Mouse (Mus musculus) ES-E14 (cell line): ENCODE results near the gene Cacna2d1.

Experiments
- CHD2 ChIP-seq: IDR thresholded peaks from 2 replicates; pipeline ENCODE4 v1.6.1; 2014; ENCODE audit warnings: mild to moderate bottlenecking, low read depth, low read length, inconsistent platforms
- HCFC1 ChIP-seq: IDR thresholded peaks from 2 replicates; pipeline ENCODE4 v1.6.1; 2012; ENCODE audit warnings: low read length, inconsistent platforms, borderline replicate concordance; ENCODE audit not compliant: insufficient read depth
- MAFK ChIP-seq: IDR thresholded peaks from 2 replicates; pipeline ENCODE4 v1.6.1; 2014; ENCODE audit warnings: mild to moderate bottlenecking, low read depth, low read length, inconsistent platforms; ENCODE audit not compliant: insufficient read depth
- ZC3H11A ChIP-seq: IDR thresholded peaks from 2 replicates; pipeline ENCODE4 v1.6.1; 2012; ENCODE audit warnings: low read depth, mild to moderate bottlenecking, inconsistent platforms, low read length, borderline replicate concordance
- ZNF384 ChIP-seq: IDR thresholded peaks from 2 replicates; pipeline ENCODE4 v1.6.1; 2012; ENCODE audit warnings: low read depth, low read length, inconsistent platforms

DNA sequence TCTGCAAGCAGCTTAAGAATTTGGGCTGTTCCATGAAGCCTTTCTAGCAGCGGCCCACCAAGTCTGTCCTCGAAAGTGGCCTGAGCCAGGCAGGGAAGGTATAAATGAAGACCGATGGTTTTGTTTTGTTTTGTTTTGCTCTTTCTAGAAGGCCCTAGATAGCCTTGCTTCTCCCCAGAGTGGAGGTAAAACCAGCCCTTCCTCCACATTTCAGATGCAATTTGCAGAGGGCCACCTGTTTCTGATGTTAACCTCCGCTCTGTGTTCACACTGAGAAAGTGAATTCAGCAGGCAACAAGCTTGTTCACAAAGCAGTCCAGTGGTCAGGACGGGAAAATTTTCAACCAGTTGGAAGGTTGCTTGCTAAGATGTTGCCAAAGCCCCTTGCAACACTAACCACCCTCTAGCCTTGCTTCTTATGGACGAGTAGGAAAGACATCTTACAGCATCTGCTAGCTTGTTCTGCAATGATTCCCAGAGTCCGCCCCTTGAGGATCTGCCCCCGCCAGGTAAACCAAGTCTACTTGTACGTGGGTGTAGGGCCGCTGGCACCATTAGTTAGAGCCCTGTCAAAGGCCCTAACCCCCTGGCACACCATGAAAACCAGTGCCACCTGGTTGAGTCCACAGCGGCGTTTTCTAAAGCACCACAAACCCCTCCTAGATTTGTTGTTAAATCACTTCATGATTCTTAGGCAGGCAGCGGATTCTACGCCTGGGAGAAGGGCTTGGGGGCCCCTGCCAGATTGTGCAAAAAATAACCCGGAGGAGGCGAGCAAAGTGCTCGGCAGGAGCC, 713 bp upstream of the Cacna2d1 start:
- no peak for TF ChIP-seq HCFC1
- no peak for TF ChIP-seq MAFK
- TF ChIP-seq ZNF384: no peak
- no peak for TF ChIP-seq ZC3H11A
- TF ChIP-seq CHD2: no peak
